Mouse (Mus musculus): Measurements from ENCODE around the gene Tmc5. TPM values are rescaled to one million over a fixed set of nuclear protein-coding genes. Genes with fewer than 3 reads are reported as not detected.

Gene Tmc5
- polyA plus RNA-seq, 1 experiment from 2014 or later: 0.20 TPM

DNA sequence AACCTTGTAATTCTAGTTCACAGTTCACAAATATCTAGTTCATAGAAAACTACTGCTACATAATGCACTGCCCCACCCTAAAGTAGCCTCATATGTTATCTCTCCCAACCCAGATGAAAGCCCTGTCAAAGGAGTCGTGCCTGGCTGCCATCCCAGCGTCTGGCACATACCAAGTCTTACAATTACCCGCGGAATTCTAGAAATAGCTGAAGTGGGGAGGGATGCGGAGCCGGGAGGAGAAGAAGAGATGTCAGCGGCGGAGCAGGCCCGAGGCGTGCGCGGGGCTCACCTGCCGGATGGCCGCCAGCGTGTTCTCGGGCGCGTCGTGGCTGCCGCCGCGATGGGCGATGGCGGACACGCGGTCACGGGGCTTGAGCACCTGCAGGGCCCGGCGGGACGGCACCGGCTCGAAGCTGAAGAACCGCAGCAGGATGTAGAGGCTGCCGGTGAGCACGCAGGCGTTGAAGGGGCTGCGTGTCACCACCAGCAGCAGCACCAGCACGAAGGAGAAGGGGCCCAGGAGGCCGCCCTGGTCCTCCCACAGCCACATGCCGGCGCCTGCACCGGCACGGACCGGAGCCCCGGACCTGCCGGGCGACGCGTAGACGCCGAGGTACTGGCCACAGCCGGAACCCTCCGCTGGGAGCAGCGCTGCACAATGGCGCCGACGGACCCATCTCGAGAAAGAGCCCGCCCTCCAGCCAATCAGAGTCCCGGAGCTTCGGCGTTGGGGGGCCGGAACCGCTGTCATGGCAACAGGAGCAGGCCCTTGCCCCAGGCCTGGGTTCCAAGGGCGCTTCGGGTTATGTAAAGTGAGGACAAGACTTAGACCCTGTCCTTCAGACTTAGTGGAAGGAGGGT, 108.2 kb downstream of the Tmc5 start, which contains the start of gene Gde1:
TSS of gene Gde1 (minus strand) at position 678 of the 861 bp plus-strand sequence.
- Histone ChIP-seq H3K27ac (ENCODE audit: low read length) (peak within 1 kb of the TSS; percentile 93), H3K4me1 (ENCODE audit: insufficient read depth, low read depth, low read length) (peaks cover 14% of the 10 kb centered on the region; the same call in 1 of the 2 replicates), H3K9me3 (ENCODE audit: low read length) (no peaks in the 10 kb centered on the region), H3K9ac (replicated peaks; ENCODE audit: low read depth) (peak within 1 kb of the TSS; percentile 82), H3K4me3 (ENCODE audit: low read depth, low read length) (peak within 1 kb of the TSS; percentile 87), H3K4me2 (replicated peaks; ENCODE audit: low read depth, low read length) (peak within 1 kb of the TSS; percentile 81), H3K27me3 (replicated peaks; ENCODE audit: insufficient read depth, low read length) (no peaks in the 10 kb centered on the region), H3K36me3 (ENCODE audit: insufficient read depth, low read length) (no peaks in the 10 kb centered on the region)
- under 1% methylated on average over 58 of the region's 66 CpGs for WGBS
- TF ChIP-seq CTCF (IDR thresholded peaks at IDR 0.05): 0 out of 2 replicates have a peak, but pooled peaks have one; percentile 12
- TF ChIP-seq EP300 (IDR thresholded peaks at IDR 0.05): 0 out of 2 replicates have a peak, but pooled peaks have one; percentile 14
- ATAC-seq (peak; percentile 86), DNase-seq (ENCODE audit: low spot score) (peak; percentile 94)

DNA sequence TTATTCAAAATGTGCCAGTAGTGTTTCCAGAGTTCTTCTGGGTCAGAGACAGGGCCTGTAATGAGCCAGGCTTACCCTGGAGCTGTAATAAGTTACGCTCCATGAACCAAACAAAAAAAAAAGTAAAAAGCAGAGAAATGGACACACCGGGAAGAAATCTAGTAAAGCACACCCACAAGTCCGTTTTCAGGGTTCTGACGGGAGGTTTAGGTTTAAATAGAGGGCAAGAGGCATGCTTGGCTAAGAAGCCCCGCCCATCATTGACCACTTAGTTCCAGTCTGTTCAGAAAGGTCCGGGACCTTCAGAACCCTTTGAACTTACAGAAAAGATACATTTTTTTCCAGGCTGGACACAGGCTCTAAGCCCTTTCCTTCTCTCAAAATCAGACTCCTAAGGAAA, 109.0 kb downstream of the Tmc5 start:
- peak overlapping the region; percentile 93 for H3K27ac ChIP-seq (ENCODE audit: low read length)
- no peak for TF ChIP-seq EP300 (IDR thresholded peaks at IDR 0.05)
- ATAC-seq (no peak), DNase-seq (ENCODE audit: low spot score) (peak; percentile 36)
- peaks cover 14% of the 10 kb centered on the region; the same call in 1 of the 2 replicates for H3K4me1 ChIP-seq (ENCODE audit: insufficient read depth, low read depth, low read length)
- no peaks in the 10 kb centered on the region for H3K36me3 ChIP-seq (ENCODE audit: insufficient read depth, low read length)
- WGBS: 29% methylated on average over 6 of the region's 6 CpGs
- no peaks in the 10 kb centered on the region for H3K9me3 ChIP-seq (ENCODE audit: low read length)
- H3K9ac ChIP-seq (replicated peaks; ENCODE audit: low read depth): peak overlapping the region; percentile 82; the same call in 1 of the 2 replicates
- no peaks in the 10 kb centered on the region for H3K27me3 ChIP-seq (replicated peaks; ENCODE audit: insufficient read depth, low read length)
- peak overlapping the region; percentile 81 for H3K4me2 ChIP-seq (replicated peaks; ENCODE audit: low read depth, low read length)
- peak overlapping the region; percentile 87 for H3K4me3 ChIP-seq (ENCODE audit: low read depth, low read length)

- TF ChIP-seq CTCF (IDR thresholded peaks at IDR 0.05): no peak
- TF ChIP-seq EP300 (IDR thresholded peaks at IDR 0.05): peak; percentile 70
- peaks cover 14% of the 10 kb centered on the region; the same call in 1 of the 2 replicates for H3K4me1 ChIP-seq (ENCODE audit: insufficient read depth, low read depth, low read length)
- DNase-seq (ENCODE audit: low spot score) (peak; percentile 57), ATAC-seq (no peak)
- peak overlapping the region; percentile 81; the same call in 1 of the 2 replicates for H3K4me2 ChIP-seq (replicated peaks; ENCODE audit: low read depth, low read length)
- no peaks in the 10 kb centered on the region for H3K9me3 ChIP-seq (ENCODE audit: low read length)
- no peaks in the 10 kb centered on the region for H3K27me3 ChIP-seq (replicated peaks; ENCODE audit: insufficient read depth, low read length)
- H3K4me3 ChIP-seq (ENCODE audit: low read depth, low read length): no peak overlapping the region
- peak overlapping the region; percentile 93 for H3K27ac ChIP-seq (ENCODE audit: low read length)
- no peak overlapping the region for H3K9ac ChIP-seq (replicated peaks; ENCODE audit: low read depth)
- 62% methylated on average over 5 of the region's 5 CpGs for WGBS
- H3K36me3 ChIP-seq (ENCODE audit: insufficient read depth, low read length): no peaks in the 10 kb centered on the region
Observed at GRCm38 (mm10) chr7:118706488-118706887, 109.4 kb downstream of the Tmc5 start.

DNA sequence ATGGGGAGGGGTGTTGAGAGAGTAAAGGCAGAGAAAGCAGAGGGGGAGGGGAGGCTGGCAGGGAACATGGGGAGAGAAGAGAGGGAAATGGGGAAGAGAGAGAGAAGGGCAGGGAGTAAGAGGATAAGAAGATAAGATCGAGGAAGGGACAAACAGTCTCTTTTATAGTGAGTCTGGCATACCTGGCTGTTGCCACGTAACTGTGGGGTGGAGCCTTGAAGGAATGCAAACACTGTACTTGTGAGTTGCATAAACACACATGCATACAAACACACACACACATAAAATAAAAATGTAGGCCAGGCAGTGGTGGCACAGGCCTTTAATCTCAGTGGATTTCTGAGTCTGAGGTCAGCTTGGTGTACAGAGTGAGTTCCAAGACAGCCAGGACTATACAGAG, 110.1 kb downstream of the Tmc5 start:
- H3K27me3 ChIP-seq (replicated peaks; ENCODE audit: insufficient read depth, low read length): no peaks in the 10 kb centered on the region
- ATAC-seq: peak; percentile 22
- no peaks in the 10 kb centered on the region for H3K36me3 ChIP-seq (ENCODE audit: insufficient read depth, low read length)
- peak; percentile 66 for DNase-seq (ENCODE audit: low spot score)
- WGBS: 41% methylated on average over 2 of the region's 2 CpGs
- H3K4me3 ChIP-seq (ENCODE audit: low read depth, low read length): no peak overlapping the region
- H3K4me1 ChIP-seq (ENCODE audit: insufficient read depth, low read depth, low read length): peaks cover 12% of the 10 kb centered on the region; the same call in 1 of the 2 replicates
- H3K9me3 ChIP-seq (ENCODE audit: low read length): no peaks in the 10 kb centered on the region
- H3K4me2 ChIP-seq (replicated peaks; ENCODE audit: low read depth, low read length): no peak overlapping the region
- H3K27ac ChIP-seq (ENCODE audit: low read length): peak overlapping the region; percentile 93
- no peak overlapping the region for H3K9ac ChIP-seq (replicated peaks; ENCODE audit: low read depth)
- TF ChIP-seq CTCF (IDR thresholded peaks at IDR 0.05) (no peak), EP300 (IDR thresholded peaks at IDR 0.05) (no peak)

- TF ChIP-seq EP300 (IDR thresholded peaks at IDR 0.05) (no peak), CTCF (IDR thresholded peaks at IDR 0.05) (no peak)
- DNase-seq (ENCODE audit: low spot score) (peak; percentile 42), ATAC-seq (no peak)
- WGBS: 49% methylated on average over 3 of the region's 4 CpGs
- Histone ChIP-seq H3K4me3 (ENCODE audit: low read depth, low read length) (no peak overlapping the region), H3K9ac (replicated peaks; ENCODE audit: low read depth) (no peak overlapping the region), H3K27me3 (replicated peaks; ENCODE audit: insufficient read depth, low read length) (no peaks in the 10 kb centered on the region), H3K36me3 (ENCODE audit: insufficient read depth, low read length) (no peaks in the 10 kb centered on the region), H3K4me1 (ENCODE audit: insufficient read depth, low read depth, low read length) (peaks cover 9% of the 10 kb centered on the region; the same call in 1 of the 2 replicates), H3K4me2 (replicated peaks; ENCODE audit: low read depth, low read length) (no peak overlapping the region), H3K9me3 (ENCODE audit: low read length) (no peaks in the 10 kb centered on the region), H3K27ac (ENCODE audit: low read length) (peak overlapping the region; percentile 64; the same call in 1 of the 2 replicates)
Observed at GRCm38 (mm10) chr7:118708002-118708401, 110.9 kb downstream of the Tmc5 start.

DNA sequence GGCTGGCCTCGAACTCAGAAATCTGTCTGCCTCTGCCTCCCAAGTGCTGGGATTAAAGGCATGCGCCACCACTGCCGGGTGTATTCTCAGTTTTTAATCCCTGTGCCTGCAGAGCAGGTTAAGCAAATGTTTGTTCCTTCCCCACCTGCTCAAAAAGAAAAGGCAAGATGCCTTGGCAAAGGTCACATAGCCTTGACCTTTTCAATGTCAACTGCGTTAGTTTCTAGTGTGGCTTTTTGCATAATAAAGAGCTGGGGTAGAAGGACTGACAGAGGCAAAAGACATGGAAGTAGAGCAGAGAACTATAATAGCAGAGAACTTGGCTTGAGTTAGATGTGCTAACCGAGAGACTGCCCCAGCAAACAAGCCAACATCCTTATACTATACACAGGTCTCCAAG, 113.7 kb downstream of the Tmc5 start:
- H3K36me3 ChIP-seq (ENCODE audit: insufficient read depth, low read length): no peaks in the 10 kb centered on the region

More for the DNA sequence above, 113.7 kb downstream of the Tmc5 start:
- no peak overlapping the region for H3K27ac ChIP-seq (ENCODE audit: low read length)
- H3K4me3 ChIP-seq (ENCODE audit: low read depth, low read length): no peak overlapping the region
- H3K9me3 ChIP-seq (ENCODE audit: low read length): no peaks in the 10 kb centered on the region
- no peak overlapping the region for H3K9ac ChIP-seq (replicated peaks; ENCODE audit: low read depth)
- no peak for ATAC-seq
- TF ChIP-seq EP300 (IDR thresholded peaks at IDR 0.05): no peak
- no peak for TF ChIP-seq CTCF (IDR thresholded peaks at IDR 0.05)
- H3K4me2 ChIP-seq (replicated peaks; ENCODE audit: low read depth, low read length): no peak overlapping the region
- WGBS: 67% methylated on average over 5 of the region's 5 CpGs
- H3K27me3 ChIP-seq (replicated peaks; ENCODE audit: insufficient read depth, low read length): no peaks in the 10 kb centered on the region
- 0 out of 2 replicates have a peak, but pooled peaks cover 3% of the 10 kb centered on the region for H3K4me1 ChIP-seq (ENCODE audit: insufficient read depth, low read depth, low read length)
- no peak for DNase-seq (ENCODE audit: low spot score)
